Mouse (Mus musculus) kidney, embryonic 14.5 days (tissue): ENCODE data around the gene Galr3. TPM values are rescaled to one million over a fixed set of nuclear protein-coding genes. Genes with fewer than 3 reads are reported as not detected.
A peak's percentile ranks its signal among the peaks of the same experiment; 100 is the strongest.
"Not testable (repeated sequence)": the region's sequence is repeated elsewhere in the genome, so short reads cannot be mapped to it uniquely, and the experiment has no call there.

ENCODE experiments used
- ATAC-seq: fragments of 200-750 bp; cut with Nextera tagmentation; 2 replicates; pipeline ENCODE4 v1.8.0; 2017; ENCODE audit warnings: moderate number of reproducible peaks, mild to moderate bottlenecking, moderate TSS enrichment, moderate library complexity; ENCODE audit not compliant: low FRiP score, low TSS enrichment
- H3K27ac ChIP-seq: fragments of 300-500 bp; sonication (generic); 2 replicates; pipeline ENCODE4 v1.5.1; 2014; ENCODE audit warnings: low read depth, mild to moderate bottlenecking, low read length, moderate library complexity, mixed read lengths
- H3K27me3 ChIP-seq: fragments of 300-500 bp; sonication (generic); 2 replicates; pipeline ENCODE4 v1.6.1; 2014; ENCODE audit warnings: mild to moderate bottlenecking, low read length; ENCODE audit not compliant: control insufficient read depth, insufficient read depth
- H3K36me3 ChIP-seq: fragments of 300-500 bp; sonication (generic); 2 replicates; pipeline ENCODE4 v1.6.1; 2014; ENCODE audit warnings: low read length, mixed read lengths; ENCODE audit not compliant: control insufficient read depth, insufficient read depth
- H3K4me1 ChIP-seq: fragments of 300-500 bp; sonication (generic); 2 replicates; pipeline ENCODE4 v1.6.1; 2014; ENCODE audit warnings: low read length, mixed read lengths; ENCODE audit not compliant: control insufficient read depth, insufficient read depth
- H3K4me2 ChIP-seq: fragments of 300-500 bp; sonication (generic); replicated peaks from 2 replicates; pipeline ENCODE4 v1.6.1; 2014; ENCODE audit warnings: low read depth, mild to moderate bottlenecking, low read length
- H3K4me3 ChIP-seq: fragments of 300-500 bp; sonication (generic); 2 replicates; pipeline ENCODE4 v1.5.1; 2014; ENCODE audit warnings: mild to moderate bottlenecking, low read length
- H3K9ac ChIP-seq: fragments of 300-500 bp; sonication (generic); 2 replicates; pipeline ENCODE4 v1.6.1; 2014; ENCODE audit warnings: low read depth, mild to moderate bottlenecking, low read length, moderate library complexity
- H3K9me3 ChIP-seq: fragments of 300-500 bp; sonication (generic); 2 replicates; pipeline ENCODE4 v1.6.1; 2016; ENCODE audit warnings: low read length; ENCODE audit not compliant: control insufficient read depth
- WGBS: fragments of 180-500 bp; shearing (Covaris S2); extraction: QIAGEN DNeasy Blood & Tissue Kit; methylation state at CpG from one replicate; pipeline ENCODE4 v1.1.7; 2014; 5-methylcytosine and 5-hydroxymethylcytosine counted together
- polyA plus RNA-seq: library from polyadenylated mRNA; unstranded; fragments of >200 nt; fragmentation: Nextera tagmentation; extraction: Ambion mirVana; gene quantifications from 2 replicates; pipeline ENCODE4 v1.2.1, GENCODE M21; 2014

The Galr3 gene
- polyA plus RNA-seq, 1 experiment from 2014 or later, result 0.28 TPM

GRCm38 (mm10) chr15:79028823-79029484 is 12.7 kb upstream of the Galr3 start:
- H3K36me3 ChIP-seq, result no peaks in the 10 kb centered on the region
- H3K4me1 ChIP-seq, result peaks cover 24% of the 10 kb centered on the region
- peak overlapping the region; percentile 98 for H3K4me2 ChIP-seq
- no peak for ATAC-seq
- no peaks in the 10 kb centered on the region for H3K27me3 ChIP-seq
- 25% methylated on average over 16 of the region's 16 CpGs for WGBS
- H3K27ac ChIP-seq, result peak overlapping the region; percentile 93
- H3K4me3 ChIP-seq, result peak overlapping the region; percentile 55
- H3K9me3 ChIP-seq, result no peaks in the 10 kb centered on the region
- H3K9ac ChIP-seq, result peak overlapping the region; percentile 93

DNA sequence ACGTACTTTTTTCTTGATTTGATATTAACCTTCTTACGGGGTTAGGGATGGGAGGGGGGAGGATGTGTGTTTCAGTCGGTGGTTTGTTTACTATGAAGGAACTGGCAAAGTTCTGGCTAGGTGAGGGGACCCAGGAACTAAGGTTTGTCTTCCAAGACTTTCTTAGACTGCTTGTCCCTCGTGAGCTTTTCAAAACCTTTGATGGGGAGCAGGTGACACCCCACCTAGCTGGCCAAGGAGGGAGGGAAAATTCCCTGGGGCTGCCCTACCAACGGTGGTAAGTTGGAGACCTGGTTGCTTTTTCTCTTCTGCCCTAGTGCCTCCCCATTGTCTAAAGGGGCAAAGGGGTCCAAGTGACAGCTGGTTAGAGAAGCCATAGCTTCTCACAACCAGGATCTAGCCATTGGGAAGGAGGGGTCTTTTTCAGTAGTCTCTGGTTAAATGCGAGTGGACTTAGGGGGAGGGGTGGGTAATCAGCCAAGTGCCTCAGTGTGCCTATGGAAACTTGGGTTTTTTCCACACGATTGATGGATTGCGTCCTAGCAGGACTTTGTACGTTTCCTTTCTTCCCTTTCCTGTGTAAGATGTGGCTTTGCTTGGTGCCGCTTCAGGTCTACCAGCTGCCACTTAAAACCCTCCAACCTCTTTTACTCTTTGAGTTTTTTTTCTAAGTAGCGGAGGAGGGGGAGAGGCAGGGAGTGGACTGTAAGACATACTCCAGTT is 12.0 kb upstream of the Galr3 start:
- Histone ChIP-seq H3K9ac (peak overlapping the region; percentile 93), H3K4me1 (peaks cover 24% of the 10 kb centered on the region), H3K4me2 (peak overlapping the region; percentile 98), H3K9me3 (no peaks in the 10 kb centered on the region), H3K27me3 (no peaks in the 10 kb centered on the region), H3K27ac (peak overlapping the region; percentile 18), H3K4me3 (peak overlapping the region; percentile 55), H3K36me3 (peaks cover under 1% of the 10 kb centered on the region)
- ATAC-seq, result no peak
- 6% methylated on average over 11 of the region's 11 CpGs for WGBS

- peak overlapping the region; percentile 98 for H3K4me2 ChIP-seq
- H3K4me1 ChIP-seq, result peaks cover 22% of the 10 kb centered on the region
- H3K9me3 ChIP-seq, result no peaks in the 10 kb centered on the region
- peak overlapping the region; percentile 18 for H3K27ac ChIP-seq
- peaks cover 11% of the 10 kb centered on the region for H3K36me3 ChIP-seq
- H3K27me3 ChIP-seq, result no peaks in the 10 kb centered on the region
- ATAC-seq, result peak; percentile 88
- under 1% methylated on average over 52 of the region's 52 CpGs for WGBS
- peak overlapping the region; percentile 93 for H3K9ac ChIP-seq
- H3K4me3 ChIP-seq, result peak overlapping the region; percentile 55
These were observed 10.9 kb upstream of the Galr3 start for GRCm38 (mm10) chr15:79030551-79031435.

DNA sequence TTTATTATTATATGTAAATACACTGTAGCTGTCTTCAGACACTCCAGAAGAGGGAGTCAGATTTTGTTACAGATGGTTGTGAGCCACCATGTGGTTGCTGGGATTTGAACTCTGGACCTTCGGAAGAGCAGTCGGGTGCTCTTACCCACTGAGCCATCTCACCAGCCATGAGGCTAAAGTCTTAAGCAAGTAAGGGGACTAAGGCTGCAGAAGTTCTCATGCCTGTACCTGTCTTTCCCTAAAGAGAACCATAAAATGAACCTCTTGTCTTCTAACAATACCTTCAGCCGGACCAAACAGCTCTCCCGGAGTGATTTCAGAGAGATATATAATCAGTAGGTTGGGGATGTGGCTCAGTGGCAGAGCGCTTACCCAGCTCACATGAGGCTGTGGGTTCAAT is 9.8 kb upstream of the Galr3 start:
- H3K9ac ChIP-seq, ATAC-seq, H3K9me3 ChIP-seq, H3K27me3 ChIP-seq, H3K4me3 ChIP-seq, H3K27ac ChIP-seq, H3K4me2 ChIP-seq: not testable (repeated sequence)
- WGBS, result 93% methylated on average over 5 of the region's 5 CpGs
- Histone ChIP-seq H3K36me3 (peaks cover 22% of the 10 kb centered on the region), H3K4me1 (peaks cover 14% of the 10 kb centered on the region)

DNA sequence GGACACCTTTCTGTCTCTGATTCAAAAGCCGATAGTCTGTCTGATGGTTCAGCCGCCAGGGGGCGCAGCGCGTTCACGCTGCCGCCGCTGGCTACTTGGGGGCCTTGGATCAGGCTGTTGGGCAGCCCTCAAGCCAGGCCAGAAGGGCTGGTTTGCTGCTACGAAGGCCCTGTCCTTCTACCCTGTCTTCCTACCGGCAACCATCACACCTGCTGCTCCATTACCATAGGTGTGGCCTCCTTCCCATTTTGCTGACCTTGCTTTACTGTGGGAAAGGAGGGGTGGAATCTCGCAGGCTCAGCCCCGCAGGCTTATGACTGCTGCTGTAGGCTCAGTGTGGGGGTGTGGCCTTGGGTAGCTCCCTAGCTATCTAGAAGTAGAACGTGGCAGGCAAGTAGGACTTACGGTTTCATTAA is 3.8 kb upstream of the Galr3 start:
- Histone ChIP-seq H3K9me3 (no peaks in the 10 kb centered on the region), H3K27ac (no peak overlapping the region), H3K4me1 (peaks cover 8% of the 10 kb centered on the region), H3K4me3 (no peak overlapping the region), H3K9ac (no peak overlapping the region), H3K36me3 (peaks cover 27% of the 10 kb centered on the region), H3K27me3 (peaks cover 22% of the 10 kb centered on the region), H3K4me2 (0 out of 2 replicates have a peak overlapping the region, but pooled peaks have one; percentile 16)
- WGBS, result 13% methylated on average over 14 of the region's 14 CpGs
- no peak for ATAC-seq

DNA sequence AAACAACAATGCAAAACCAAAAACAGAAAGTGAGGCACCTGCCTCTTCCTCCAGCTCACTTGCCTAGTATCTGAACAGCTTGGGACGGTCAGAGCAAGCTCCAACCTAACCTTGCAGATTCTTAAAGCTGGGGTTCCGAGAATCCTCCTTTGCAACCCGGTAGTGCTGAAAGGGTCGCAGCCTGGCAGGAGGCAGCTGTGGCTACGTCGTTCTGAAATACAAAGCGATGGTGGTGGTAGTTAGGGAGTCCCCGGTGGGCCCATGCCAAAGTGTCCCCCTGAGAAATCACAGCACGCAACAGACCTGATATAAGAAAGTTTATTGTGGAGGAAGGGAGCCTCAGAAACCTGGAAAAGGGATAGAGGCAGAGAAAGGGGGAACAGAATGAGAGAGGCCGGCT is 3.4 kb upstream of the Galr3 start:
- ATAC-seq, result no peak
- Histone ChIP-seq H3K9ac (no peak overlapping the region), H3K4me3 (no peak overlapping the region), H3K4me2 (no peak overlapping the region), H3K27me3 (peaks cover 26% of the 10 kb centered on the region), H3K4me1 (peaks cover 11% of the 10 kb centered on the region), H3K27ac (no peak overlapping the region), H3K36me3 (peaks cover 27% of the 10 kb centered on the region), H3K9me3 (no peaks in the 10 kb centered on the region)
- WGBS, result 75% methylated on average over 10 of the region's 10 CpGs

GRCm38 (mm10) chr15:79038853-79039252 is 2.8 kb upstream of the Galr3 start:
- Histone ChIP-seq H3K4me2 (no peak overlapping the region), H3K9ac (no peak overlapping the region), H3K4me3 (no peak overlapping the region), H3K9me3 (no peaks in the 10 kb centered on the region), H3K27me3 (peaks cover 31% of the 10 kb centered on the region), H3K4me1 (peaks cover 15% of the 10 kb centered on the region), H3K27ac (no peak overlapping the region), H3K36me3 (peaks cover 27% of the 10 kb centered on the region)
- peak; percentile 77 for ATAC-seq
- WGBS, result 19% methylated on average over 7 of the region's 7 CpGs

DNA sequence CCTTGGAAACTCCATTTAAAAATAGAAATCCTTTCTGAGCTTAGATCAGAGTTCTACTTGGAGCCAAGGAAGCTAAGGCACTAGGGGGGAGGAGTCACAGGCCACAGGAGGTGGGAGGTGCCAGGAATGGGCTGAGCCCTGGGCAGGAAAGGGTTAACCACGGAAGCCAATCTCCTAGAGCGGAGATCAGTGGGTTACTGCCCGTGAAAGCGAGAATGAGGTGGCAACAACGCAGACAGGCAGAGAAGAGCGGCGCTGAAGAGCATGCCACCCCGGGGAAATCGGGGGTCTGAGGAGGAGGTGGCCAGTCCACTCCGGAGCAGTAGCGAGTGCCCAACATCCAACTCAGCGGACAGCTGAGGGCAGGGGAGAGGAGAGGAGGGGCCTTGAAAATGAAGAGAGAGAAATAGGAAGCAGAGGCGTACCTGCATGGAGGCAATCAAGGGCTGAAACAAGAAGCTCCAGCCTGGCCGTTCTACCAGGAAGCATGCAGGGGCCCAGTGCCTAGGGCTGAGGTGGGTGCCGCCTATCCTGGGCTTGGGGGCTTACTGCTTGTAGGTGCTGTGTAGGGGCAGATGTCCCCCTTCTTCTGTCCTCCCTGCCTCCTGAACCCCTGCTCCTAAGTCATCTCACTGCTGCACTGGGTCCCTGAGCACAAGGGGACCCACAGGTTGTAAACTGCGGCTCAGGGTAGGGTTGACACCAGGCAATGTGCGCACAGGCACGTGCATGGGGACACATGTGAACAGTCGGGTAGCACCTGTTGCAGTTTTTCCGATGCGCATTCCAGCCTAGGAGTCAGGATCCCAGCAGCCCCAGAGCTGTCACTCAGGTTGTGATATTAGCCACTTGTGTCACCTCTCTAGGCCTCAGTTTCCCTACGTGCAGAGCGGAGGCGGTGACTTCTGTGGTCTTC is 926 bp upstream of the Galr3 start:
- H3K9me3 ChIP-seq, result no peaks in the 10 kb centered on the region
- 15% methylated on average over 24 of the region's 24 CpGs for WGBS
- H3K36me3 ChIP-seq, result peaks cover 16% of the 10 kb centered on the region
- peaks cover 31% of the 10 kb centered on the region for H3K27me3 ChIP-seq
- no peak for ATAC-seq
- peaks cover 23% of the 10 kb centered on the region for H3K4me1 ChIP-seq
- H3K27ac ChIP-seq, result no peak overlapping the region
- peak overlapping the region; percentile 42 for H3K9ac ChIP-seq
- peak overlapping the region; percentile 50 for H3K4me2 ChIP-seq
- peak overlapping the region; percentile 30 for H3K4me3 ChIP-seq
